Mouse (Mus musculus) ES-E14 (cell line): Measurements from ENCODE around the gene Defb30. TPM values are rescaled to one million over a fixed set of nuclear protein-coding genes. Genes with fewer than 3 reads are reported as not detected.

Source experiments
- DNase-seq: peaks from one replicate; pipeline ENCODE4 v3.0.0-alpha.2; 2013; ENCODE audit warnings: low read depth, low spot score
- H3K27ac ChIP-seq: 2 replicates; pipeline ENCODE4 v1.5.1; 2012; ENCODE audit warnings: low read depth, mild to moderate bottlenecking, low read length, moderate library complexity, mixed read lengths; ENCODE audit not compliant: poor library complexity, insufficient read depth, severe bottlenecking
- H3K36me3 ChIP-seq: 2 replicates; pipeline ENCODE4 v1.6.1; 2012; ENCODE audit warnings: mild to moderate bottlenecking, low read length, moderate library complexity, mixed read lengths; ENCODE audit not compliant: control insufficient read depth, poor library complexity, insufficient read depth, severe bottlenecking
- H3K4me1 ChIP-seq, 2 experiments: fragments of 150-350 bp in 1 of 2; sonication (generic) in 1 of 2; 2 replicates each; pipeline ENCODE4 v1.6.1; 2012; ENCODE audit warnings: low read length in 2 of 2, mild to moderate bottlenecking in 1 of 2, mixed read lengths in 1 of 2; ENCODE audit not compliant: control insufficient read depth in 2 of 2, insufficient read depth in 2 of 2, poor library complexity in 1 of 2
- H3K4me3 ChIP-seq, 2 experiments: fragments of 150-350 bp in 1 of 2; sonication (generic) in 1 of 2; 2 replicates each; pipeline ENCODE4 v1.5.1; 2012; ENCODE audit warnings: low read length in 2 of 2, low read depth in 1 of 2, mild to moderate bottlenecking in 1 of 2, mixed read lengths in 1 of 2; ENCODE audit not compliant: insufficient read depth in 1 of 2, poor library complexity in 1 of 2, severe bottlenecking in 1 of 2
- H3K9ac ChIP-seq: 2 replicates; pipeline ENCODE4 v1.6.1; 2012; ENCODE audit warnings: low read depth, mild to moderate bottlenecking, low read length, mixed read lengths; ENCODE audit not compliant: poor library complexity, insufficient read depth, severe bottlenecking
- H3K9me3 ChIP-seq: fragments of 150-350 bp; sonication (generic); 2 replicates; pipeline ENCODE4 v1.6.1; 2012; ENCODE audit warnings: low read depth, mild to moderate bottlenecking, low read length; ENCODE audit not compliant: control insufficient read depth, insufficient read depth
- CHD2 ChIP-seq: IDR thresholded peaks from 2 replicates; pipeline ENCODE4 v1.6.1; 2014; ENCODE audit warnings: mild to moderate bottlenecking, low read depth, low read length, inconsistent platforms
- HCFC1 ChIP-seq: IDR thresholded peaks from 2 replicates; pipeline ENCODE4 v1.6.1; 2012; ENCODE audit warnings: low read length, inconsistent platforms, borderline replicate concordance; ENCODE audit not compliant: insufficient read depth
- MAFK ChIP-seq: IDR thresholded peaks from 2 replicates; pipeline ENCODE4 v1.6.1; 2014; ENCODE audit warnings: mild to moderate bottlenecking, low read depth, low read length, inconsistent platforms; ENCODE audit not compliant: insufficient read depth
- ZC3H11A ChIP-seq: IDR thresholded peaks from 2 replicates; pipeline ENCODE4 v1.6.1; 2012; ENCODE audit warnings: low read depth, mild to moderate bottlenecking, inconsistent platforms, low read length, borderline replicate concordance
- ZNF384 ChIP-seq: IDR thresholded peaks from 2 replicates; pipeline ENCODE4 v1.6.1; 2012; ENCODE audit warnings: low read depth, low read length, inconsistent platforms
- in situ Hi-C, 2 experiments: fragments of 600-800 bp; cut with MboI; formaldehyde crosslinking; loops; one replicate each; pipeline ENCODE4 v1.15.1; 2025; ENCODE audit warnings: low sequenced_read_pairs in 2 of 2, inconsistent platforms in 1 of 2; ENCODE audit not compliant: unreplicated experiment in 2 of 2
- total RNA-seq: library from RNA; depleted of rRNA; stranded (reverse); fragments of 300-350 nt; gene quantifications from 2 replicates; pipeline ENCODE4 v1.2.3, GENCODE M21; 2012

The Defb30 gene
- total RNA-seq, 1 experiment: 0.76 TPM

DNA sequence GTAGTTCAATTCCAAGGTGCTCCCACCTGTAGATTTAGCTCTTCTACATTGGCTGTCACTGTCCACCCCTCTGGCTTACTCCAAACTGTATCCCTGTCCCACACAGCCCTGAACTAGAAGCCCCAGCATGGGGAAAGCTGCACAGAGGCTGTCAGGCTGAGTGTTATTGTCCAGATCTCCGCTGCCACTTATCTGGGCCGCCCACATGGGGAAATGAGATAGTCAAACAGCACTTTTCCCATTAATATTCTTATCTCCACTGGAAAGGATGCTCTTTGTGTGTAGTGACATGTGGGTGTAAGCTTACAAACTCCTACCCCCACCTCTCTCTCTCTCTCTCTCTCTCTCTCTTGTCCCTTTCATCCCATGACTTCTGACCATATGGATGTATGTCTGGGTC lies 12.4 kb upstream of the Defb30 start:
- H3K27ac ChIP-seq: no peak overlapping the region
- no peaks in the 10 kb centered on the region for H3K4me1 ChIP-seq
- H3K4me3 ChIP-seq: no peak overlapping the region
- in situ Hi-C loops: no loop called here
- H3K9ac ChIP-seq: no peak overlapping the region
- H3K9me3 ChIP-seq: no peaks in the 10 kb centered on the region
- H3K36me3 ChIP-seq: no peaks in the 10 kb centered on the region
- no peak for DNase-seq
- TF ChIP-seq ZNF384 (no peak), CHD2 (no peak)

DNA sequence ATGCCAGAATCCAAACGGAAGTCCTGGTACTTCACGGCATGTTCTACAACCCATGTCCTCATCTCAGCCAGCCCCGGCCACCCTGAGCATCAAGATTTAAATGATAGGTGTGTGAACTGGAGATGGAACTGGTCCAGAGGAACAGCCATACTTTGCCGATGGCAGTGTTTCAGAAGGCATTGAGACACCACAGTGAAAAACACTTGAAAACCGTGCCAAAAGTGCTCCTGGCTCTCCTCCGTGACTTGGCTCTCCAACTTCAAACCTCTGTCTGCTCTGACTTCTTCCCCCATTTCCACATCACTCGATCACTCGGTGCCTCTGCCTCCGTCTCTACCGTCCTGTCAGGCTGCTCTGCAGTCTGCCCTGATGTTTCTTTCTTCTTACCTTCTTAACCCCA lies 10.6 kb upstream of the Defb30 start:
- in situ Hi-C loops: no loop called here
- Histone ChIP-seq H3K27ac (no peak overlapping the region), H3K4me1 (no peaks in the 10 kb centered on the region; a peak in 1 of 4 replicates)

DNA sequence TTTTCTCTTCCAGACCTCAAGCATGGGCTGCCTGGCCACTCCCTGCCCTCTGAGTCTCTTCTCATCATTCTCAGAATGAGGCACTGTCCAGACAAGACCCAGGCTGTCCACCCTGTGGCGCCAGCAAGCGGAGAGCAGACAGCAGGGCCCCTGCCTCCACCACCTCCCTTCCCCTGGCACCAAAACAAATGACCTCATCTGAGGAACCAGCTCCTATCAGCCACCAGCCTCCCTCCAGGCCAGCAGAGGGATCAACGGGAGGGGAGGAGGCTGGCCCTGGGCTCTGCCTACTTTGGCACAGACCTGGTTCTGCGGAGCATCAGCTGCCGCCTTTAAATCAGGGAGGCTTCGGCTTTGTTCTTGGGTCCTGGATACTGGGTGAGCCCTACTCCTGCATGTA lies 5.0 kb upstream of the Defb30 start:
- no peak overlapping the region for H3K9ac ChIP-seq
- no peak for TF ChIP-seq HCFC1
- no peak for TF ChIP-seq ZC3H11A
- TF ChIP-seq MAFK: no peak
- no peak for TF ChIP-seq CHD2
- no peak for TF ChIP-seq ZNF384
- H3K9me3 ChIP-seq: no peaks in the 10 kb centered on the region
- in situ Hi-C loops: no loop called here
- no peaks in the 10 kb centered on the region for H3K36me3 ChIP-seq
- no peak for DNase-seq
- no peak overlapping the region for H3K27ac ChIP-seq
- peaks cover 0 to 4% of the 10 kb centered on the region in 2 experiments; a peak in 2 of 4 replicates for H3K4me1 ChIP-seq
- H3K4me3 ChIP-seq: no peak overlapping the region

More for the DNA sequence above, 10.6 kb upstream of the Defb30 start:
- Histone ChIP-seq H3K9ac (no peak overlapping the region), H3K4me3 (no peak overlapping the region), H3K9me3 (no peaks in the 10 kb centered on the region), H3K36me3 (no peaks in the 10 kb centered on the region)
- DNase-seq: no peak
- TF ChIP-seq MAFK (no peak), ZC3H11A (no peak)

DNA sequence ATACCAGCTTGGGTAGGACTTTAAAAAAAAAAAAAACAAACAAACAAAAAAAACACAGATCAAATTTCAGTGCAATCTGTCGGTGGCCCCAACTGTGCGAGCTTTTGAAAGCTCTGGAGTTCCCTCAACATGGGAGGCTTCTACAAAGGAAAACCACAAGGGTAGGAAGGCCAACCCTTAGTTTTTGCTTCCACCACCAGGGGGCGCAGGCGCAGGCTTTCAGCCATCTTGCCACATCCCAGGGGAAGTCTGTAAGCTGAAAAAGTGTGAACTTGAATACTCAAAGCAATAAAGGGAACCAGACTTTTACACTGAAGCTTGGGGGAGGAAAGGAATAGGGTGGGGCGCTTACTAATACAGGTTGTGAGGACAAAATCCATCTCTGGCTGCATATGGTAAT lies 1.0 kb upstream of the Defb30 start:
- in situ Hi-C loops: no loop called here

DNA sequence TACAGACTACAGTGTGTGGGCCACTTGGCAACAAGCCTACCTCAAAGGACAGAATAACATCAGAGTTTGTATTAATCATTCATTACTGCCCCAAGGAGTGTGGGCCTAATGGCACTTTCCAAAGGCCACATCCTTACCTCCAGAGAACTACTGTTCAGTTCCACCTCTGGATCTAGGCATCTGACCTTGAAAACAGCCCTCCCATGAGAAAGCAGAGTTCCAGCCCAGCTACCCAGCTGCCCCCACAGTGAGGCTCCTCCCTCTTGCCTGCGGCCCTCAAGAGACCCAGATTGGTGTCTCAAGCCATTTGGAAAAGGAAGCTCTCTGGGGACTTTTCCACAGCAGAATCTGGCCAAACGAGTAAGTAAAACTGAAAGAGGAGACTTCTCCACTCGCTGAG lies 3.1 kb downstream of the Defb30 start, which contains the start of gene Defb42:
Gene Defb42 (plus strand): TSS at position 301 of the 400 bp plus-strand sequence.
- DNase-seq: no peak
- Histone ChIP-seq H3K4me1 (peaks cover 4 to 9% of the 10 kb centered on the region in 2 experiments), H3K36me3 (no peaks in the 10 kb centered on the region), H3K9me3 (no peaks in the 10 kb centered on the region), H3K4me3 (peak within 1 kb of the TSS in 1 of 2 experiments; percentile 41; a peak in 2 of 4 replicates), H3K9ac (no peak within 1 kb of the TSS), H3K27ac (no peak within 1 kb of the TSS)
- TF ChIP-seq CHD2: no peak
- TF ChIP-seq ZNF384: no peak
- no peak for TF ChIP-seq ZC3H11A
- no peak for TF ChIP-seq MAFK
- TF ChIP-seq HCFC1: no peak
- in situ Hi-C loops: no loop called here

More for the DNA sequence above, 1.0 kb upstream of the Defb30 start:
- Histone ChIP-seq H3K27ac (no peak overlapping the region), H3K4me1 (peaks cover 4 to 11% of the 10 kb centered on the region in 2 experiments), H3K9ac (no peak overlapping the region), H3K9me3 (no peaks in the 10 kb centered on the region), H3K36me3 (no peaks in the 10 kb centered on the region), H3K4me3 (no peak overlapping the region)
- TF ChIP-seq MAFK: no peak
- peak; percentile 62; the same call in 1 of the 2 replicates for TF ChIP-seq ZNF384
- peak; percentile 48; the same call in 1 of the 2 replicates for TF ChIP-seq ZC3H11A
- peak; percentile 84 for DNase-seq
